Mouse (Mus musculus) frontal cortex, adult (tissue): ENCODE data around the gene Dync2li1.
A peak's percentile ranks its signal among the peaks of the same experiment; 100 is the strongest.

Experiments used
- ATAC-seq: cut with Nextera tagmentation; 2 replicates; pipeline ENCODE4 v1.9.2; 2017; ENCODE audit warnings: mild to moderate bottlenecking, moderate library complexity, mixed read lengths; ENCODE audit not compliant: low TSS enrichment

The Dync2li1 gene

GRCm38 (mm10) chr17:84684284-84684683 lies 58.0 kb downstream of the Dync2li1 start:
- ATAC-seq, result no peak

GRCm38 (mm10) chr17:84685286-84685685 lies 59.0 kb downstream of the Dync2li1 start:
- no peak for ATAC-seq

DNA sequence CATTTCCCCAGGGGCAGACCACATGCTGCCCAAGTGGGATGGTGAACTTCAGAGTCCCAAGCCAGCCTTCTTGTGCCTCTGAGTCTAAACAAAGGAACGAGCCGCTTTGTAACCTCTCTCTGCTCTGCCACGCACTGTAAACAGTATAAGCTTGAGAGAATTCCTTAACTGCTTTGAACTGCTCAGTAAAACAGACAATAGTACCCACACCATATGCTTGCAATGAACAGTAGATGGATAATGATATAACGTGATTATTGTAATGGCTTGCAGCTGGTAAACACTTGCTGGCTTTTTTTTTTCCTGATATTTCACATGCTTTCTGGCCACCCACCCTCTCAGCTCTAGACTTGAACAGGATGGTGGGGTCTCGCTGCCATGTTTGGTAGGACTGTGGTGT lies 61.7 kb downstream of the Dync2li1 start:
- no peak for ATAC-seq

- ATAC-seq, result no peak
These were observed 62.5 kb downstream of the Dync2li1 start for GRCm38 (mm10) chr17:84688834-84689233.

GRCm38 (mm10) chr17:84689316-84689715 lies 63.0 kb downstream of the Dync2li1 start:
- no peak for ATAC-seq

DNA sequence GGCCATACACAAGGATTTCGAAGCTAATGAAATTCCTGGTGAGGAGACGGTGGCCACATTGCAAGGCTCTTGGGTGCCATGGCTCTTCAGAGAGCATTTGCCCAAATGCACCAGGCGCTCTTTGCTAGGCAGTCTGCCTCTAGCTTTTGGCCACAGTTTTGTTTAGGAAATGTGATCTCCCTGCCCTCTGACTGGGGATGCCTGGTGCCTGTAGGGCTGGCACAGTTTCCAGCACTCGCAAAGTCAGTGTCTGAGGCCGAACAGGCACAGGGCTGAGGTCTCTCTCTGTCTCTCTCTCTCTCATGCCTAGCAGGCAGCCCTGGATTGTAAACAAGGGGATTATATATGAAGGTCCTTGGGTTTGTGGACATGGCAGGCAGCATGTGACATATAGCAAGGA lies 63.8 kb downstream of the Dync2li1 start:
- ATAC-seq, result no peak

GRCm38 (mm10) chr17:84693741-84694140 lies 67.4 kb downstream of the Dync2li1 start:
- no peak for ATAC-seq

- no peak for ATAC-seq
These were observed 70.2 kb downstream of the Dync2li1 start for GRCm38 (mm10) chr17:84696537-84696936.

GRCm38 (mm10) chr17:84698727-84699126 lies 72.4 kb downstream of the Dync2li1 start:
- ATAC-seq, result peak; percentile 83
